Mouse (Mus musculus): Measurements from ENCODE around the gene Fam240b. TPM values are rescaled to one million over a fixed set of nuclear protein-coding genes. Genes with fewer than 3 reads are reported as not detected.
"Not testable (repeated sequence)": the region's sequence is repeated elsewhere in the genome, so short reads cannot be mapped to it uniquely, and the experiment has no call there.

Fam240b gene
- total RNA-seq (2021) = under 1 TPM in 1 of 2 experiments, not detected in 1; 0.25 TPM
- long read RNA-seq, experiment 1 = 0 reads
- long read RNA-seq, experiment 2 = 0 reads

- DNase-seq = no peak
Observed at GRCm38 (mm10) chr13:64497692-64498091, at the start of gene Fam240b. TSS of gene Fam240b (minus strand) at chr13:64497792.

- DNase-seq = no peak
Observed at GRCm38 (mm10) chr13:64530139-64530538, 32.5 kb upstream of the Fam240b start.

DNA sequence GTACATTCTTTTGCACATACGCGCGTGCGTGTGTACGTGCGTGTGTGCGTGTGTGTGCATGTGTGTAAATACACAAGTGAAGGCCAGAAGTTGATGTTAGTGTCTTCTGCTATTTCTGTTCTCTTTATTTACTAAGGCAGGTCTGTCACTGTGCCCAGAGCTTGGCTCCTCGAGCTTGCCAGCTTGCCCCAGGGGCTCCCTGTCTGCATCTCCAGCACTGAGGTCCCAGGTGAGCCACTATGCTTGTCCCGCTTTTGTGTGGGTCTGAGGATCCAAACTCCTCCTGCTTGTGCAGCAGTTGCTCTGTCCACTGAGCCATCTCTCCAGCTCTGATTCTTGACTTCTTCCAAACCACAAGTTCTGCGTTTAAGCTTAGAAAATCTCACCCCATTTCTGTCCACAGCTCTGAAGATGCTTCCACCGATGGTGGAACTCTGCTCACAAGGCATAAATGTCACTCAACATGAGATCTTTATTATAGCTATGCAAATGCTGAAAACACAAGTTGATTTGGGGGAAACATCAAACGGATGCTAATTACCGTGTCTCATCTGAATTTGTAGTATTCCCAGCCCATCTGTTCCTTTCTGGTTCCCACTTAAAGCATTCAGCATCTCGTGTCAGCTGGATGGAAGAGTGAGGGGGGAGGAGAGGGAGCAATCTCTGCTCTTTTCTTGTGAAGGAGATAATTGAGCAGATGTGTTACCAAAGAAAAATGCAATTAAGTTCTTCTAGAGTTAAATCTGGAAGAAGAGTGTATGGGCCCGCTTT is 29.1 kb upstream of the Fam240b start:
- no peak for DNase-seq

DNA sequence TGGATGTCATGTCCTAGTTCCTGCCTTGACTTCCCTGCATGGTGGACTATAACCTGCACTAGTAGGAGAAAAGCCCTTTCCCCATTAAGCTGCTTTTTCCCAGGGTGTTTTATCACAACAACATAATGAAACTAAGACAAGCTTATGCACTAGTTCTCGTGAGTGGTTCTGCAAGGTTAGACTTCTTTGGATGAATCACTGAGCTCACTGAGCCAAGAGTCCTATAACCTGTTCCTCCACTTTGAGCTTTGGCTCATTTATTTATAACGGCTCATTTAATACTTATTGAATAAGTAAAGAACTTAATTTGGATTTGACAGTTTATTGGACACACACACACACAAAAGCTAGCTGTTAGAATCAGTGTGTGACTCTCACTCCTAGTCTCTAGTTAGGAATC is 16.7 kb upstream of the Fam240b start:
- no peak for DNase-seq

GRCm38 (mm10) chr13:64511616-64512015 is 14.0 kb upstream of the Fam240b start:
- DNase-seq = no peak

GRCm38 (mm10) chr13:64507361-64507760 is 9.8 kb upstream of the Fam240b start:
- no peak for DNase-seq

DNA sequence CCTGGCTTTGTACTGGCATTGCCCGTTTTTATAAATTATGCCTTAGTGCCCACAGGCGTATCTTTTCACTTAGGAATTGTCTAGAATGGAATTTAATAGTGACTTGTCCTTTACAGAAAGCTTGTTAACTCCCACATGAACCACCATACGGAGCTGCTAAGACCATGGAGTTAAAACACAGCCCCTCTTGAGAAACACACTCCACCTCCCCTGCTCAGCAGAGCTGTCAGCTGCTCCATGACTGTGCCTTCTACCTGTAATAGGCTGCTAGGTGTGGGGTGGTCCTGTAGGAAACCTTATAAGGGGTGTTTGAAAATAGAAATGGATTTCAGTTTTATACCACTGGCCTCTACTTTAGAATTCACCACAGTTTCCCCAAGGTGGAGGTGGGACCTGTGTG is 5.2 kb upstream of the Fam240b start:
- no peak for DNase-seq

DNA sequence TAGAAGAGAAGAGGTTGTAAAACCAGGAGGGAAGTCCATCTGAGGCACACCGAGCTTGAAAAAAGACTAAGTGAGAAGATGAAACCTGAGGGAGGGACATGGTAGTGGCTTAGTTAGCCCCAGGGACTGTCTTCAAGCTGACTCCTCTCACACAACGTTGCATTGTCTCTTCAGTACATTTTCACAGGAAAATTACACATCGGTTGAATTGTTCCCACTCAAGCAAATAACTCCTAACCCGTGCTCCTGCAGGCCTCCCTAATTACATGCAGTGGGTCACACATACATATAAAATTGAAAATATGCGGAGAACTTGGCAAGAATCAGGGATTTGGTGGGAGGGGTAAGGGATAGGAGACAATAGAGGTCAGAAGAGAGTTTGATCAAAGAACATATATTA is 4.0 kb downstream of the Fam240b start:
- no peak for DNase-seq

DNA sequence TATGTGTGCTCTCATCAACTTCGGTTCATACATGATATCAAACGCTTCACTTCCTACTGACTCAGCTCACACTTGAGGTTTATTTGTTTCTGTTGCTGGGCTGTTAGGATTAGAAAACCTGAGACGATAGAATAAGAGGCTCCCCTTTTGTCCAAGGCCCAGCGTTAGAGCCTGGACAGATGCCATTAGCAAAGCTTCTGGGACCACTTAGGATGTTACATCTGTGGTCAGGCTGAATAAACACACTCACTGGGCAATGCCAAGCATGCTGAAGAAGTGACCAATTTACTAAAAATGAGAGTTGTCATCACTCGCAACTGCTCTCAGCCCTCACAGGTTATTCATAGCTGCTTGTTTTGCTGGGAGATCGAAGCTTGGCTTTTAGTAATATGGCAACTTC is 7.7 kb downstream of the Fam240b start:
- no peak for DNase-seq

- no peak for DNase-seq
Observed at GRCm38 (mm10) chr13:64479960-64480359, 17.6 kb downstream of the Fam240b start.

- DNase-seq = no peak
Observed at GRCm38 (mm10) chr13:64477968-64478367, 19.6 kb downstream of the Fam240b start.

DNA sequence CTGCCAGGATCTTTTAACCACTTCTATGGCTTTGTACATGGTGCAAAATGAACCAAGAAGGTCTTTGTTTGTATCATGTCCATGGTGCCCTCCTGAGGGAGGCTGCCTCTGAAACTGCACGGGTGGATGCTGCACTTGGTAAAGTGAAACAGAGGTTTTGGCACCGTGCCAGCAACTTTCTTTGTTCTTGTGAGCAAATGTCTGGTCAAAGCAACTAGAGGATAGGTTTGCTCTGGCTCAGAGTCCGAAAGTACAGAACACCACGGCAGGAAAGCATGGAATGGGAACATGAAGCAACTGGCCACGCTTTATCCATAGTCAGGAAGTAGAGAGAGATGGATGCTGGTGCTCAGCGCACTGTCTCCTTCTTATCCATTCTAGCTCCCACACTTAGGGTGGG is 29.7 kb downstream of the Fam240b start:
- peak; percentile 41 for DNase-seq

- no peak for DNase-seq
Observed at GRCm38 (mm10) chr13:64465166-64465565, 32.4 kb downstream of the Fam240b start.

DNA sequence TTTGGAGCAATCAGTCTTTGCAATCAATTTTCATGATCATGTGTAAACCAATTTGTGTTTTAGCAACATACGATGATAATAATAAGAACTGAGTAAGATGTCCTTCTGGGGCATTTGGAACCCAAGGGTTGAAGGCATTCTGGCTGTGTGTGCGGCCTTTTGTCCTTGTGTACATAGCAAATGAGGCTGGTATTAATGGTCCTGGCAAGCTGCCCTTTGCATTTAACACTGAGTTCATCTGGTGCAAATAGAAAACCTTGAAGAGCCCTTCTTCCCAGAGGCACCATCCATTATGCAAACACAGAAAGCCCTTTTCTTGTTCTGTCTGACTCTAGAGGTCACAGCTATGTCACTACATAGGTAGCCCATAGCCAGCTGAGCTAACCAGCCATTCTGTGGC is 35.0 kb downstream of the Fam240b start:
- DNase-seq = no peak

- no peak for DNase-seq
Observed at GRCm38 (mm10) chr13:64458181-64458580, 39.4 kb downstream of the Fam240b start.

DNA sequence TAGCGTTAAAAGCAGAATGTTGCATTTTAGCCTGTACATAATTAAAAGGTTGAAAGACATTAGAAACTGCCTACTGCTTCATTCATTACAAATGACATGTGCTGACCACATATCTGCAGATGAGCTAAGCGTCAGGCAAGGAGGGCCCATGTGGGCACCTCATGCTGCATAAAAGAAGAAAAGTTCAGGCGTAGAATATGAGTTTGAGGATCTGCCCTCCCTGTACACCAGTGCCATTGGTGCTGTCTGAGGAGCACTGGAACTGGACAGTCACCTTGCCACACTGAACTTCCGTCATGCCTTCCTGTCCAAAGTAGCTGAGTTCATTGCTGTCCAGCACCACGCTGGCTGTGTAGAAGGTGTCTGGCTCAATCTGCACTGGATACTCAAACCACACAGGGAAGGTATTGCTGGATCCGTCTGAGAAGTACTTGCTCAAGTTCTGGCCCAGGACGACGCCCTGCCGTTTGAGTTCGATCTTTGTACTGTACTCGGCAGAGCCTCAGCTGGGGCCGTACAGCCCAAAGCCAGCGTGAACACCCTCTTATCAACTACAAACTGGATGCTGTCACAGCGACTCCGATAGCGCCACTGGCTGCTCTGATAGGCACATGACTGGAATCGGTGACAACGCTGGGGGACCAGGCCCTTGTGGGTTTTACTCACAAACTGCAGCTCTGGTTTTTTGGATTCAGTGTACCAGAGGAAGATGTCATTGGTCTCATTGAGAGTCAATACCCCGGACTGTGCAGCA is 40.2 kb downstream of the Fam240b start:
- DNase-seq = not testable (repeated sequence)

- no peak for DNase-seq
Observed at GRCm38 (mm10) chr13:64450001-64450794, 47.4 kb downstream of the Fam240b start.

GRCm38 (mm10) chr13:64448729-64449128 is 48.9 kb downstream of the Fam240b start:
- no peak for DNase-seq

- DNase-seq = no peak
Observed at GRCm38 (mm10) chr13:64447947-64448346, 49.6 kb downstream of the Fam240b start.

GRCm38 (mm10) chr13:64445254-64445920 is 52.2 kb downstream of the Fam240b start:
- DNase-seq = no peak

DNA sequence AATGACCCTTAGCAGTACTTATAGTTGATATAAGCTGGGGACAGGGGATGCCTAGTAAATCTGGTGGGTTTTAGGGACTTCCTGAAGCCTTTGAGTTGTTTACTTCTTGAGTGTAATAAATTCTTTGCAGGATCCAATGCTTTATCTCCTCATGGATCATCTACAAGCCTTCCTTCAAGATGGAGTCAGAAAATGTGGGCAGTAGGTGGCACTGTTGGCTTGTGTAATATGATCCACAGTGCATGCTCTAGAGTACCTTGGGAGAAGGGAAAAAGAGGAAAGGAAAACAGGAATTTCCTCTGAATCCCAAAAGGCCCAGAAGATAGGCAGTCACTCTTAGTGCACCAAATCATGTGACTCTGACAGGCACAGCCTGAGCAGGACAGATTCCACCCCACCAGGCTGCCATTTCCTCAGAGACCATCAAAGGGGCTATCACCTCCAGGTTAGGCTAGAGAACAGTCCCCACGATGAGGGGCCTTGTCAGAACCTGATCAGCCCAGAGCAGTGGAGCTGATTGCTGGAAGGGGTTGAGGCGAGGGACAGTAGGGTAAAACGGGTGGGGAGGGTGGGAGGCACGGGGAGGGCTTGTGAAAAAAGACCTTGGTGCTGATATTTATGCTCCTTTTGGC is 54.2 kb downstream of the Fam240b start:
- no peak for DNase-seq

DNA sequence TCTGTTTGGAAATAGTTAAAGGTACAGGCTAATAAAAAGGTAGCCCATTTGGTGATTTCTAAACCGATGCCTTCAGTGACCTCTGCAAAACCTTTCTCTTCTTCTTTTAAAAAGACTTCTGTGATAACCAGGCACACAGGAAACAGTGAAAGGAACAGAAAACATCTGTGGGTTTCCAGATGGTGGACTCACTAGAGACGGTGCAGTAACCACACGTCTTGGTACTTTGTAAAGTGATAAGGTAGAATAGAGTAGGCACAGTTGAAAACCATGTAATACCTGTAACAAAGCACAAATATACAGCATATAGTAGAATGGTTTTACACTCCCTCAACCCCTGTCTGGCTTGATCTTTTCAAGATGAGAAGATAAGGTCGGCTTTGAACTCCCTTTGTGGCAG is 57.0 kb downstream of the Fam240b start:
- DNase-seq = no peak

All from gastrocnemius, postnatal 10 days (tissue).